Mouse (Mus musculus) duodenum, adult 2 months (tissue): ENCODE data around the gene Vmn2r14. TPM values are rescaled to one million over a fixed set of nuclear protein-coding genes. Genes with fewer than 3 reads are reported as not detected.

Experiments
- polyA plus RNA-seq: library from polyadenylated mRNA; depleted of rRNA; stranded (reverse); fragments of >200 nt; gene quantifications from 2 replicates; pipeline ENCODE4 v1.2.3, GENCODE M21; 2012; ENCODE audit warnings: low replicate concordance; rRNA removed

Vmn2r14 gene
- polyA plus RNA-seq = not detected in 2 replicates

GRCm38 (mm10) chr5:109224608-109225007 lies at the start of gene Vmn2r14:
Vmn2r14 (minus strand) TSS chr5:109224708.

GRCm38 (mm10) chr5:109192099-109192498 lies 32.4 kb downstream of the Vmn2r14 start, which contains the start of gene Vmn2r13:
Vmn2r13 (minus strand) TSS chr5:109192199.

Other genes starting within 250 kb of the Vmn2r14 start
- gene Vmn2r10, start 218.2 kb downstream of the Vmn2r14 start, polyA plus RNA-seq = not detected in 2 replicates
- gene Vmn2r11, start 165.1 kb downstream of the Vmn2r14 start, polyA plus RNA-seq = not detected in 2 replicates
- gene Vmn2r12, start 126.8 kb downstream of the Vmn2r14 start, polyA plus RNA-seq = not detected in 2 replicates
- gene Vmn2r13, start 32.5 kb downstream of the Vmn2r14 start, polyA plus RNA-seq = not detected in 2 replicates
- gene Vmn2r15, start 72.9 kb upstream of the Vmn2r14 start, polyA plus RNA-seq = not detected in 2 replicates
- gene Vmn2r16, start 105.5 kb upstream of the Vmn2r14 start, polyA plus RNA-seq = not detected in 2 replicates
- gene Vmn2r17, start 195.0 kb upstream of the Vmn2r14 start, polyA plus RNA-seq = not detected in 2 replicates